Mouse (Mus musculus) heart, embryonic 16.5 days (tissue): ENCODE measurements around the gene Zfp467. TPM values are rescaled to one million over a fixed set of nuclear protein-coding genes. Genes with fewer than 3 reads are reported as not detected.
A peak's percentile ranks its signal among the peaks of the same experiment; 100 is the strongest.

Source experiments
- ATAC-seq: fragments of 200-750 bp; cut with Nextera tagmentation; replicated peaks from 2 replicates; pipeline ENCODE4 v1.8.0; 2017; ENCODE audit warnings: moderate number of reproducible peaks; ENCODE audit not compliant: insufficient read depth, low FRiP score; ENCODE audit errors: extremely low read depth
- H3K27ac ChIP-seq: fragments of 300-500 bp; sonication (generic); 2 replicates; pipeline ENCODE4 v1.5.1; 2014; ENCODE audit warnings: mild to moderate bottlenecking, low read length, control low read depth, moderate library complexity
- H3K27me3 ChIP-seq: fragments of 300-500 bp; sonication (generic); 2 replicates; pipeline ENCODE4 v1.6.1; 2014; ENCODE audit warnings: low read length, mixed read lengths; ENCODE audit not compliant: control insufficient read depth, insufficient read depth
- H3K36me3 ChIP-seq: fragments of 300-500 bp; sonication (generic); 2 replicates; pipeline ENCODE4 v1.6.1; 2014; ENCODE audit not compliant: control insufficient read depth, insufficient read depth
- H3K4me1 ChIP-seq: fragments of 300-500 bp; sonication (generic); 2 replicates; pipeline ENCODE4 v1.6.1; 2014; ENCODE audit warnings: low read length, mixed read lengths; ENCODE audit not compliant: control insufficient read depth, insufficient read depth
- H3K4me2 ChIP-seq: fragments of 300-500 bp; sonication (generic); 2 replicates; pipeline ENCODE4 v1.6.1; 2014; ENCODE audit warnings: low read depth, mild to moderate bottlenecking, control low read depth, low read length
- H3K4me3 ChIP-seq: fragments of 300-500 bp; sonication (generic); 2 replicates; pipeline ENCODE4 v1.5.1; 2014; ENCODE audit warnings: mild to moderate bottlenecking, control low read depth, low read length
- H3K9ac ChIP-seq: fragments of 300-500 bp; sonication (generic); 2 replicates; pipeline ENCODE4 v1.6.1; 2014; ENCODE audit warnings: low read length, control low read depth
- H3K9me3 ChIP-seq: fragments of 300-500 bp; sonication (generic); replicated peaks from 2 replicates; pipeline ENCODE4 v1.6.1; 2016; ENCODE audit warnings: low read length; ENCODE audit not compliant: control insufficient read depth
- WGBS: fragments of 180-500 bp; shearing (Covaris S2); extraction: QIAGEN DNeasy Blood & Tissue Kit; methylation state at CpG from one replicate; pipeline ENCODE4 v1.1.7; 2014; 5-methylcytosine and 5-hydroxymethylcytosine counted together
- polyA plus RNA-seq: library from polyadenylated mRNA; unstranded; fragments of >200 nt; fragmentation: Nextera tagmentation; extraction: Ambion mirVana; gene quantifications from 2 replicates; pipeline ENCODE4 v1.2.1, GENCODE M21; 2015

The Zfp467 gene
- 20.3 and 22.1 TPM in 2 replicates for polyA plus RNA-seq

- ATAC-seq: peak; percentile 34; the same call in 1 of the 2 replicates
- Histone ChIP-seq H3K9me3 (no peaks in the 10 kb centered on the region; the same call in 1 of the 2 replicates), H3K9ac (peak within 1 kb of the TSS; percentile 93), H3K27ac (peak within 1 kb of the TSS; percentile 95), H3K4me1 (peaks cover 10% of the 10 kb centered on the region), H3K4me3 (peak within 1 kb of the TSS; percentile 87), H3K36me3 (peaks cover 15% of the 10 kb centered on the region), H3K27me3 (no peaks in the 10 kb centered on the region), H3K4me2 (peak within 1 kb of the TSS; percentile 94)
- WGBS: under 1% methylated on average over 64 of the region's 65 CpGs
These were observed at the start of gene Zfp467 for GRCm38 (mm10) chr6:48445181-48446101. Gene Zfp467, minus strand, starts transcription at chr6:48445825.

GRCm38 (mm10) chr6:48493136-48493730 lies 47.6 kb upstream of the Zfp467 start:
- H3K4me1 ChIP-seq: peaks cover 5% of the 10 kb centered on the region; the same call in 1 of the 2 replicates
- no peak overlapping the region for H3K9ac ChIP-seq
- H3K4me2 ChIP-seq: no peak overlapping the region
- no peak overlapping the region for H3K27ac ChIP-seq
- H3K27me3 ChIP-seq: peaks cover 3% of the 10 kb centered on the region; the same call in 1 of the 2 replicates
- ATAC-seq: no peak
- WGBS: 34% methylated on average over 8 of the region's 8 CpGs
- H3K4me3 ChIP-seq: no peak overlapping the region
- no peaks in the 10 kb centered on the region for H3K9me3 ChIP-seq
- no peaks in the 10 kb centered on the region for H3K36me3 ChIP-seq

- H3K4me2 ChIP-seq: no peak overlapping the region
These were observed 45.7 kb upstream of the Zfp467 start for GRCm38 (mm10) chr6:48491361-48491760.

GRCm38 (mm10) chr6:48489741-48490140 lies 44.1 kb upstream of the Zfp467 start:
- Histone ChIP-seq H3K9ac (no peak overlapping the region), H3K4me2 (no peak overlapping the region), H3K4me3 (no peak overlapping the region), H3K36me3 (no peaks in the 10 kb centered on the region), H3K4me1 (peaks cover 10% of the 10 kb centered on the region; the same call in 1 of the 2 replicates), H3K27me3 (peaks cover 3% of the 10 kb centered on the region; the same call in 1 of the 2 replicates), H3K27ac (no peak overlapping the region), H3K9me3 (no peaks in the 10 kb centered on the region)
- WGBS: 86% methylated on average over 3 of the region's 3 CpGs
- ATAC-seq: no peak

More at GRCm38 (mm10) chr6:48491361-48491760, 45.7 kb upstream of the Zfp467 start:
- Histone ChIP-seq H3K27ac (no peak overlapping the region), H3K9ac (no peak overlapping the region), H3K4me3 (no peak overlapping the region), H3K36me3 (no peaks in the 10 kb centered on the region), H3K27me3 (peaks cover 3% of the 10 kb centered on the region; the same call in 1 of the 2 replicates), H3K4me1 (peaks cover 10% of the 10 kb centered on the region; the same call in 1 of the 2 replicates), H3K9me3 (no peaks in the 10 kb centered on the region)
- WGBS: 53% methylated on average over 9 of the region's 9 CpGs
- ATAC-seq: no peak

GRCm38 (mm10) chr6:48487747-48488725 lies 42.4 kb upstream of the Zfp467 start:
- peak overlapping the region; percentile 41; the same call in 1 of the 2 replicates for H3K9ac ChIP-seq
- WGBS: 10% methylated on average over 16 of the region's 25 CpGs

GRCm38 (mm10) chr6:48482501-48482900 lies 36.9 kb upstream of the Zfp467 start:
- no peaks in the 10 kb centered on the region; the same call in 1 of the 2 replicates for H3K4me1 ChIP-seq
- ATAC-seq: no peak
- no peak overlapping the region for H3K27ac ChIP-seq
- no peak overlapping the region for H3K4me2 ChIP-seq
- H3K27me3 ChIP-seq: no peaks in the 10 kb centered on the region
- no peaks in the 10 kb centered on the region for H3K36me3 ChIP-seq
- H3K4me3 ChIP-seq: no peak overlapping the region
- 77% methylated on average over 5 of the region's 5 CpGs for WGBS
- H3K9ac ChIP-seq: no peak overlapping the region
- no peaks in the 10 kb centered on the region for H3K9me3 ChIP-seq

More at GRCm38 (mm10) chr6:48487747-48488725, 42.4 kb upstream of the Zfp467 start:
- Histone ChIP-seq H3K36me3 (no peaks in the 10 kb centered on the region), H3K4me1 (peaks cover 10% of the 10 kb centered on the region; the same call in 1 of the 2 replicates), H3K4me3 (peak overlapping the region; percentile 24; the same call in 1 of the 2 replicates), H3K27me3 (peaks cover 3% of the 10 kb centered on the region; the same call in 1 of the 2 replicates), H3K4me2 (peak overlapping the region; percentile 45), H3K9me3 (no peaks in the 10 kb centered on the region), H3K27ac (peak overlapping the region; percentile 37; the same call in 1 of the 2 replicates)
- ATAC-seq: peak; percentile 38; the same call in 1 of the 2 replicates

- Histone ChIP-seq H3K27ac (no peak overlapping the region), H3K4me2 (no peak overlapping the region), H3K27me3 (no peaks in the 10 kb centered on the region), H3K9me3 (no peaks in the 10 kb centered on the region), H3K4me1 (no peaks in the 10 kb centered on the region), H3K36me3 (no peaks in the 10 kb centered on the region), H3K4me3 (no peak overlapping the region), H3K9ac (no peak overlapping the region)
- no peak for ATAC-seq
- WGBS: 74% methylated on average over 4 of the region's 4 CpGs
These were observed 32.8 kb upstream of the Zfp467 start for GRCm38 (mm10) chr6:48478446-48478845.

- H3K27me3 ChIP-seq: no peaks in the 10 kb centered on the region
- H3K9me3 ChIP-seq: no peaks in the 10 kb centered on the region
- no peaks in the 10 kb centered on the region for H3K4me1 ChIP-seq
- ATAC-seq: no peak
- no peak overlapping the region for H3K4me3 ChIP-seq
- H3K9ac ChIP-seq: no peak overlapping the region
- no peak overlapping the region for H3K27ac ChIP-seq
- H3K36me3 ChIP-seq: no peaks in the 10 kb centered on the region
- no peak overlapping the region for H3K4me2 ChIP-seq
- 62% methylated on average over 2 of the region's 2 CpGs for WGBS
These were observed 25.1 kb upstream of the Zfp467 start for GRCm38 (mm10) chr6:48470739-48471138.
